In the genomic region with DNA sequence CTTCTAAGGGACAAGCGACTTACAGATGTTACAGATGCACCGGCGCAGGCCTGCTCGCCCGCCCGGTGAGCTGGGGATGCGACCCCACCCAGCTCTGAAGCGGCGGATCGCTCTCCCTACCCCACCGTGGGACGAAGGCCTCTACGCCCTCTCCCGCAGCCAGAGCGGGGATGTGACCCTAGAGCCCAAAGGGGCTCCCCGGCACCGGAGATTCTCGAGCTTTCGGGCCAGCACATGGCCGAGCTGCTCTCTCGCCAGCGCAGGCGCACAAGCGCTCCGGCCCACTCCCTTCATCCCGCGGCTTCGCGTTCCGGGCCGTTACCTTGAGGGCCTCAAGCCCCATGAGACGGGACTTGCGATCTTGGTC, we compare ENCODE assay signal across 8 mouse cellular contexts. TPM values are rescaled to one million over a fixed set of nuclear protein-coding genes. Genes with fewer than 3 reads are reported as not detected.
DNase-seq lines count a peak whose midpoint lies in the region; ATAC-seq and TF ChIP-seq lines count a peak whose summit lies in the region.

No protein-coding gene starts in this region.

- ATAC-seq in kidney, embryonic 14.5 days (ENCODE audit: low FRiP score, low TSS enrichment) = peak; percentile 71
- ATAC-seq in inflammation-experienced regulatory T-cells, adult 6 months = peak; percentile 46
- ATAC-seq in midbrain, postnatal 0 days (ENCODE audit: low FRiP score) = peak; percentile 72

- peak overlapping the region; percentile 82 for H3K9ac ChIP-seq in kidney, embryonic 14.5 days (ENCODE audit: low read depth, low read length)
- H3K9ac ChIP-seq in midbrain, postnatal 0 days (replicated peaks; ENCODE audit: low read length, poor library complexity, severe bottlenecking) = peak overlapping the region; percentile 76

- TF ChIP-seq CTCF in midbrain, postnatal 0 days (IDR thresholded peaks at IDR 0.05) = no peak

- no peak for DNase-seq in kidney, postnatal 14 days
- no peak for DNase-seq in midbrain, postnatal 0 days (ENCODE audit: low spot score)
- DNase-seq in natural killer cell, adult 2 months (ENCODE audit: low spot score in 2 of 2) = no peak
- no peak for DNase-seq in spleen, postnatal 10 days (ENCODE audit: low spot score in 2 of 2)
- no peak for DNase-seq in cerebellum, postnatal 36 days

- no peaks in the 10 kb centered on the region for H3K9me3 ChIP-seq in kidney, embryonic 14.5 days (ENCODE audit: control insufficient read depth, low read length)
- no peaks in the 10 kb centered on the region for H3K9me3 ChIP-seq in midbrain, postnatal 0 days (ENCODE audit: low read length)

- peaks cover 17% of the 10 kb centered on the region for H3K4me1 ChIP-seq in kidney, embryonic 14.5 days (ENCODE audit: control insufficient read depth, insufficient read depth, low read length)
- peaks cover 16% of the 10 kb centered on the region; the same call in 1 of the 2 replicates for H3K4me1 ChIP-seq in brown adipose tissue, adult 24 weeks (ENCODE audit: control insufficient read depth, insufficient read depth, insufficient read length, low read length)
- peaks cover 16% of the 10 kb centered on the region; the same call in 1 of the 2 replicates for H3K4me1 ChIP-seq in midbrain, postnatal 0 days (ENCODE audit: insufficient read depth, low read length)

- no peaks in the 10 kb centered on the region for H3K27me3 ChIP-seq in kidney, embryonic 14.5 days (ENCODE audit: control insufficient read depth, insufficient read depth, low read length)
- H3K27me3 ChIP-seq in midbrain, postnatal 0 days (ENCODE audit: insufficient read depth, low read length) = no peaks in the 10 kb centered on the region

- peak overlapping the region; percentile 67 for H3K4me3 ChIP-seq in kidney, embryonic 14.5 days (ENCODE audit: low read length)
- peak overlapping the region; percentile 86 for H3K4me3 ChIP-seq in brown adipose tissue, adult 24 weeks (ENCODE audit: insufficient read depth, low read depth, low read length)
- peak overlapping the region; percentile 65 for H3K4me3 ChIP-seq in midbrain, postnatal 0 days (ENCODE audit: low read depth, low read length)

- peak overlapping the region; percentile 84 for H3K4me2 ChIP-seq in kidney, embryonic 14.5 days (replicated peaks; ENCODE audit: low read depth, low read length)
- H3K4me2 ChIP-seq in midbrain, postnatal 0 days (ENCODE audit: low read depth, low read length, poor library complexity, severe bottlenecking) = peak overlapping the region; percentile 94

- H3K27ac ChIP-seq in kidney, embryonic 14.5 days (ENCODE audit: low read depth, low read length) = peak overlapping the region; percentile 62
- H3K27ac ChIP-seq in brown adipose tissue, adult 24 weeks (replicated peaks; ENCODE audit: low read depth, low read length) = peak overlapping the region; percentile 93
- H3K27ac ChIP-seq in midbrain, postnatal 0 days (ENCODE audit: low read depth, low read length) = peak overlapping the region; percentile 89

- peaks cover 19% of the 10 kb centered on the region; the same call in 1 of the 2 replicates for H3K36me3 ChIP-seq in kidney, embryonic 14.5 days (ENCODE audit: control insufficient read depth, insufficient read depth, low read length)
- peaks cover 7% of the 10 kb centered on the region for H3K36me3 ChIP-seq in midbrain, postnatal 0 days (ENCODE audit: insufficient read depth, low read length)

- under 1% methylated on average over 32 of the region's 33 CpGs for WGBS in kidney, embryonic 14.5 days
- WGBS in midbrain, postnatal 0 days = under 1% methylated on average over 33 of the region's 33 CpGs

RNA-seq across cellular contexts. Expression of a gene that starts 0.3 kb away (rescaled TPM):
- polyA plus RNA-seq in kidney, embryonic 14.5 days (2014; fragmentation: Nextera tagmentation; extraction: Ambion mirVana) = 639 and 654 TPM in 2 replicates
- polyA plus RNA-seq in brown adipose tissue, adult 24 weeks (2012; ENCODE audit: insufficient read depth, insufficient read length, missing spikeins) = 134 and 155 TPM in 2 replicates
- polyA plus RNA-seq in inflammation-experienced regulatory T-cells, adult 6 months (2017; shearing (Covaris generic)) = 100 to 1,000 TPM; 381 to 446 (median 430) TPM
- total RNA-seq in midbrain, postnatal 0 days (2014; rRNA removed) = 336 and 346 TPM in 2 replicates
- polyA plus RNA-seq in midbrain, postnatal 0 days (2015; fragmentation: Nextera tagmentation; extraction: Ambion mirVana) = 435 and 440 TPM in 2 replicates

RNA-seq across cellular contexts. Expression of a gene that starts 0.4 kb away (rescaled TPM):
- 12.3 and 13.1 TPM in 2 replicates for polyA plus RNA-seq in kidney, embryonic 14.5 days (2014; fragmentation: Nextera tagmentation; extraction: Ambion mirVana)
- polyA plus RNA-seq in brown adipose tissue, adult 24 weeks (2012; ENCODE audit: insufficient read depth, insufficient read length, missing spikeins) = 16.8 and 26.4 TPM in 2 replicates
- 10 to 100 TPM; 22.1 to 28.3 (median 25.9) TPM for polyA plus RNA-seq in inflammation-experienced regulatory T-cells, adult 6 months (2017; shearing (Covaris generic))
- total RNA-seq in midbrain, postnatal 0 days (2014; rRNA removed) = 10.5 and 10.6 TPM in 2 replicates
- 6.7 and 8.0 TPM in 2 replicates for polyA plus RNA-seq in midbrain, postnatal 0 days (2015; fragmentation: Nextera tagmentation; extraction: Ambion mirVana)

RNA-seq across cellular contexts. Expression of a gene that starts 36.1 kb away (rescaled TPM):
- 5.5 and 5.9 TPM in 2 replicates for polyA plus RNA-seq in kidney, embryonic 14.5 days (2014; fragmentation: Nextera tagmentation; extraction: Ambion mirVana)
- polyA plus RNA-seq in brown adipose tissue, adult 24 weeks (2012; ENCODE audit: insufficient read depth, insufficient read length, missing spikeins) = 45.8 and 86.8 TPM in 2 replicates
- polyA plus RNA-seq in inflammation-experienced regulatory T-cells, adult 6 months (2017; shearing (Covaris generic)) = not detected
- total RNA-seq in midbrain, postnatal 0 days (2014; rRNA removed) = 27.5 and 34.3 TPM in 2 replicates
- 25.1 and 25.9 TPM in 2 replicates for polyA plus RNA-seq in midbrain, postnatal 0 days (2015; fragmentation: Nextera tagmentation; extraction: Ambion mirVana)
